Mouse (Mus musculus) skeletal muscle tissue, adult 2 months (tissue): ENCODE measurements at regions not wholly inside any gene's neighbourhood (a gene's known extent, or its start where the extent isn't known, plus 50 kb on each side); places are given as distances from the start of the nearest gene placed in this dataset.

Experiments
- DNase-seq: peaks from one replicate; pipeline ENCODE4 v3.0.0-alpha.2; 2012; ENCODE audit warnings: low read depth, low spot score

DNA sequence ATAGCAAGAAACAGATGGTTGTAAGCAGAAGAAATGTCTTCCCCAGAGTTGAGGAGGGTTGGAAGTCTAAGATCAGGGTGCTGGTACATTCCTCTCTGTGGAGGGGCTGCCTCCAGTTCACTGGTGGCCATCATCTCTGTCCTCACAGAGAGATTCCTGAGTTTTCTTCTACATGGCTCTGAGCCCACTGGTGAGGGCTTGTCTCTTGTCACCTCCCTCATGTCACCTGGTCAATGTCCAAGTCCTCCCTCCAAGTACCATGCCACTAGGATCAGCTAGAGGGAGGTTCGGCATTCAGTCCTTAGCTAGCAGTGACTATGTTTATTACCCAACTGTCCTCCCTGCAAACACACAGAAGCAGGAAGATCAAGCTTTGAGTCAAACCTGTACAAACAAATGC, 258.3 kb downstream of the Tgfb2 start:
- no peak for DNase-seq

DNA sequence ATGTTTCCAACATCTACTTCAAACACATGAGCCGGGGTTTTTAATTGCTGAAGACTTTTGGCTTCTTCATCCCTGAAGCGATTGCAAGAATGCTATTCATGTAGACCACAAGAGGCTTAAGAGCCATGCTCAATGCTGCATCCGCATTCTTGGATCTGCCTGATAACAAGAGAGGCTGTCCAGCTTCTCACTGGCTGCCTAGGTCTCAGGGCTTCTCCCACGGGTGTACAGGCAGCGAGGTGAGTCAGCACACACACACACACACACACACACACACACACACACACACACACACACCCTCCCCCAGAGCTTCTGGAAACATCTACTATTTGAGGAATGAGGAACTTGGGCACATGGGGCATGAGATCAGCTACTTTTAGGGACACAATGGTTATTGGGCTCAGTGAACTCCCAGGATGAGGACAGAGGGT, 261.1 kb downstream of the Tgfb2 start:
- peak; percentile 54 for DNase-seq

DNA sequence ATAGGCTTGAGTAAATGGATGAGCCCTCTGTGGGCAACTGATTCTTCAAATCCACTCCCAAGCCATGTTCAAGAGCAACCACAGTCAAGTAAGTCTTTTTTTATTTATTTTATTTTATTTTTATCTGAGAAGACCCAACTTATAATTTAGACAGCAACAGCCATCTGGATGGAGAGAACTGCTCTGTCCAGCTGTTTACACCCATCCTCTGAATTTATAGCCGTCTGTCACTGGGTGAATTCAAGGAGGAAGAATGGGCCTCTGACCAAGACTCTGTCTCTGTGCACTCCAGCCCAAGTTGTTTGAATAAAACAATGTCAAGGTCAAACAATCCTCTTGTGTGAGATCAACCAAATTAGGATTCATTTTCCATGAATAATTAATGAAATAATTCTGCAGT, 263.6 kb downstream of the Tgfb2 start:
- no peak for DNase-seq

DNA sequence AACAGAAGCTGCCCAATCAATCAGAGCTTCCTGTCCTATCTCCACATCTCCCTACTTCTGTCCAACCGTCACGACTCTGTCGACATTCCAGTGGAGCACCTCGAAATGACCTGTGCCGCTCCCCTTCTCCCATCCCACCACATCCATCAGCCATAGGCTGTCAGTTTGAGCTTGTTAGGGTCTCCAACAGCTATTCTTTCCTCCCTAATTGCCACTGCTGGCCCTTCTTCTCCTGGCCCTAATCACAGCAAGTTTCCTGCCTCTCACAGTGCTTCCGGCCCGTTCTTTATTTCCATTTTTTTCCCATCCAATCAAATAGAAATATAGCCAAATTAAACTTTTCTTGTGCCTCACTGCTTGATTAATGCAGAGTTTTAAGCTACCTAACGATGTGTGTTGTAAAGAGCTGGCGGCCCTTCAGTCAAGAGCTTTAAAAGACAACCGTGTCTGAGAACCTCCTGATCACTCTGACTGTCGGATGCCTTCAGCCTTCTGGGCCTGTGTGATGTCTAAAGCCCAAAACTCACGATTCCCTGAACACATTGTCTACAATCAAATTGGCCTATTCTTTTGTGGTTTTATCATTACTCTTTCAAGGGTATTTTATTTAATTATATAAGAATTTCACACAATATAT, 270.3 kb downstream of the Tgfb2 start:
- DNase-seq = no peak

DNA sequence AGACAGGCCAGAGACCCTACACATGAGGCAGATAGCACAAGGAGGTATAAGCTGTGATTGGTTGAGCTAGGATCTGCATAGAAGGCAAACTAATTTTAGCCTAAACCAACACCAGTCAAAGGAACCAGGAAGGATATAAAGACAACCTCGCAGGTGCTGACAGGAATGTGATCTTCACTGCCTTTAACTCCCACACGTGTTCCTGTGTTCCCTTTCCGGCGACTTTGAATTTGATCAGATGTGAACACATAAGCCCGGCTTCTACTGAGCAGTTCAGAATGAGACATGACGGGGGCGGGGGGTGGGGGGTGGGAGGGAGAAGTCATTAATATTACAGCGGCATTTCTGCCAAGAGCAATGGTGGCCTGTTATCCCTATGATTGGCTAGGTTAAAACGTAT, 271.0 kb downstream of the Tgfb2 start:
- DNase-seq = no peak

DNA sequence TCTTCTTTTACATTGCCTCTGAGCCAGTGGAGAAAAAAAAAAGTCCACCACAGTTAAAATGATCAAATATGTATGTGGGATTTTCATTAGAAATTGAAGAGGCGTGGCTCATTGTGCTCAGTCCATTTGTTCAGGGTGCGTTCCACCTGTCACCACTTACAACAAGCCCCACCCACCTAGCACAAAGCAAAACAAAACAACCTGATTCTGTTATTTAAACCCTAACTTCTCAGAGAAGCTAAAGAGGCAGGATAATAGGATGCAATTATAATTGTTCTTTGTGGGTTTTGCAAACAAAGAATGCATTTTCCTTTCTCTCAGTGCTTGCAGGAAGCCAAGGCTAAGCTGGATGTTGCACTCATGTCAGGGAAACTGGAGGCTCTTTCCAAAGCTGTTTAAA, 271.8 kb downstream of the Tgfb2 start:
- DNase-seq = no peak

DNA sequence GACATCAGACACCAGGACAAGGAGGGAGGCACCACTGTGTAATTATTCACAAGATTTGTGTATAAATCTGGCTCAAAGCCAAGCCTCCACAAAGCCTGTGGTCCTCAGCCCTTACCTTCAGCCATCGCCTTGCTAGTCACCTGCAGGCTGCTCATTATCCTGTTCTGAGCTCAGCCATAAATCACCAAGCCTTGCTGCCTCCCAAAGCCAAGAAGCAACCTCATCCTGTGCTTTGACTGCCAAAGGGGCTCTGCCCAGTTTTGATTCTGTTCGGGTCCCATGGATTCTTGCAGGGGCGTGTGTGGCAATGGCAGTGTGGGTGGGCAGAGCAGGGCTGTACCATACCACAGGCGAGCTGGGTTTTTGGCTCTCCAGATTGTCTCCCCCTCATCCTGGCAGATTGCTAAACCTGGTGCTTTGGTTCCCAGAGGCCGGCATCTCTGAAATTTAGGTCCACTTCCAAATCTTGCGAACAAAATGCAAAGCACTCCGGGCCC, 272.6 kb downstream of the Tgfb2 start:
- DNase-seq = no peak

DNA sequence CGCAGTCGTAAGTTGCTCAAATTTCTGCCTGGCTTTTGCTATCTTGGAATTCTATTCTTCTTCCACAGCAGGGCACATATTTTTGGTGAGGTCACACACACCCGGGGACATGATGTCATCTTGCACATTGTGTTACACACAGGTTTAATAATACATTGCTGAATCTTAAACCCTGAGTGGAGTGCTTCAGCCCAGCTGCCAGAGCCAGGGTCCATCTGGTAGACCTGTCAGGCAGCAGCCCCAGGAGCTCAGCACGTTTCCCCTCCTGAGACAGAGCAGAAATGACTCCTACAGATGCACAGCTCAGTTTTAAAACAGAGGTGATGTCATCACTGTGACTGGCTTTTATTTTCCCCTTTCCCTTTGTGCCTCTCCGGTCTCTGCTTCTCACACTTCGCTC, 280.4 kb downstream of the Tgfb2 start:
- DNase-seq = peak; percentile 15

DNA sequence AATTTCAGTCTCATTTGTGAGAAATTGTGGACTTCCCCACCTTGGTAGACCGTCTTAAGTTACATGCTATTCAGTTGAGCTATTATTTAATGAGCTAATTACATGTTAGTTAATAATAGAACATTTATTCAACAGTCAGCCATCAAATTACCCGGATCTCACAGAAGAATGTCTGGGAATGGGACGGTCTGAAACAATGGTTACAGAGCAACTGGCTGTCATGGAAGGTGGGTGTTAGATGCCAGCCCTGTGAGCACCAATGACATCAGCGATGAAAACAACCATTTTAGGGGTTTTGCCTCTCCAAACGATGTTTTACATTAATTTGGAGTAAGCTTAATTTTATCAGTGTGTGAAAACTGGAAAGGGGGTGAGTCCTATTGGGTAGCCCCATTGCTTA, 281.7 kb downstream of the Tgfb2 start:
- DNase-seq = no peak

DNA sequence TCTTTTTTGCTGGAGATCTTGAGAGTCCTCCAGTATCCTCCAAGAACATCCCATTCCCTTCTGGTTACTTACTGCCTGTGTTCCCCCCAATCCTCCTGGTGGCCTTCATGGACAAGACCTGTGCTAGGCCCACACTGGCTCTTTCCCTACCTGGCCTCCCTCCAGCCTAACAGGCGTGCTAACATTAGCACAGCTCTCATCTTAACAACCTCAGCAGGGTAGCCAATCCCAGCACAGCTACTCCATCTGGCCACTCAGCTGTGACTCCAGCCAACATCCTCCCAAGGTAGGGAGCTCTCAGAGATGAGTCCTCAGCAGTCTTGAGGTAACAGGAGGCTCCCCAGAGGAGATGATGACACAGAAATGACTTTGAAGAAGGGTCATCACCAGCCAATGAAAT, 288.7 kb downstream of the Tgfb2 start:
- DNase-seq = peak; percentile 20

DNA sequence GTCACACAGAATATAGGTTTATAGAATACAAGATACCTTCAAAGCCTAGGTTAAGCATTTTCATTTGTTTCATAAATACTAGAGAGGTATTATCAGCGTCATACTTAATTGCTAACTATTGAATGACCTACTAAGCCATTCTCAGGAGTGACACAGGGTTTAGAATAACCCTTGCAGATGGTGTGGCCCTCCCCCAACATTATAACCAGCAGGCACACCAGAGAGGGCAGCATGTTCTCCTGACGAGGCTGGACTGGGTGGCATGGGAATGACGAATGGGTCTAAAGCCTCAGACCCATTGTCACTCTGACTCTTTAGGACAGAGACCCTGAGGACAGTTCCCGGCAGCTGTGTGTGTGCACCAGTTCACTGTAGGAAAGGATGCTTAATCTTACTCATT, 290.5 kb downstream of the Tgfb2 start:
- no peak for DNase-seq

DNA sequence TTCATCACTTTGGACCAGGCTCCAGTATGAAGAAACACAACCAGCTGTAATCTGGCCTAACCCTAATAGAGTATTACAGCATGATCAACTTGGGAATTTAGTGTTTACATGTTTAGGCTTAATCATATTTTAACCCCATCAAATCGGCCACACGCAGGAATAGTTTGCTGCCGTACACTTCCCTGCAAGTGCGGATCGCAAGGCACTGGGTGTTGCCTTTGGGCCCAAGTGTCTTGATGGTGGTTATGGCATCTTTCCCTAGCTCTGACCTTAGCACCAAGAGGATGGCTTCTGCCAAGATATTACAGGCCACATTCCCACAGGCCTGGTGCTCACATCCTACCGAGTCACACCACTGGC, 291.9 kb downstream of the Tgfb2 start:
- DNase-seq = peak; percentile 82

DNA sequence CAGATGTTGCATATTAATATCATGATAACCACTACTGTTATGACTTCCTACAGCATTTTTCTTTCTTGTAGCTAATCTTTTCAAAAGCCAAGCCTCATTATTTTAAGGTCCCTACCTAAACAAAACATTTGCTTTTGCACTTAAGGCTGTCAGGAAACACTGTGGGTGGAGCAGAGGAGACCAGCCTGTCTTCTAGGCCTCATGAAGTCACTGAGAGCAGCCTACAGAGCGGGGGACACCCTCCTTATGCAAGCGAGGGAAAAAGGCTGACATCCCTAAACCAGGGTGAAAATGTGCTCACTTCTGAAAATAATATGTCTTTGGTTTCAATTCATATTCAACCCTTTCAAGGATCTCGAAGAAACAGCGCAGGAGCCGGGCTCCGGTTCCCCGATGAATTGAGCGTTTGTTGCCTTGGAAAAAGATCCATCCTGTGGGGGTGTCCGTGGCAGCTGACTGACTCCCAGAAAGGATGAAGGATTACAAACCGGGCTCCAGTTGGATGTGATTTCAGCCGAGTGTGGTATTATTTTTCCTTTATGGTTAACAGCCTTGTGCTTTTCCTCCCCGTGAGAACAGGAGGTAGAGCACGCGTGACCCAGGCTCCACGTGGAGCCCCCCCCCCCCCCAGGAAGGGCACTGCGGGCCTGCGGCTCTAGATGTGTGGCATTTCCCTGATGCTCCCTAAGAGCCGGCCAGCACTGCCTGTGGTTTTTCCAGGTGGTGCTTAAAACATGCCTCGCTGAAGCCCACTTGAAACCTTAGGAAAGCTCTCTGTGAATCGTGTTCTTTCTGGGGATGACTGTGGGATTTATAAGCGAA, 292.5 kb downstream of the Tgfb2 start:
- peak; percentile 16 for DNase-seq

DNA sequence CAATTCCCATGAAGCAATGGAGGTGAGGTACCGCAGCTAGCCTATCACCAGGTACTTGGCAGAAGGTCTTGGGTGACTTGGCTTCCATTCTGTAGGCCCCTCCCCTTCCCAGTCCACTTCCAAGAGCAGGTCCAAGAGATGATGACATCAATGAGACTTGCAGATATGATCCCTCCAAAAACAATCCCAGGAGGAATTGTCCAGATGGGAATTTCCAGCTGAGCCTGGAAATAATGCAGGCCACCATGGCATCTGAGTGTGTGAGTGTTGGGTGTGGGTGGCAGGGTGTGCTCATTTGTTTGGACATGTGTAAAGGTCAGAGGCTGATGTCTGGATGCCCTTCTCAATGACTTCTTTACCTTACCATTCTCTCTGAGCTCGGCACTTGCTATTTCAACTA, 293.5 kb downstream of the Tgfb2 start:
- DNase-seq = peak; percentile 19

DNA sequence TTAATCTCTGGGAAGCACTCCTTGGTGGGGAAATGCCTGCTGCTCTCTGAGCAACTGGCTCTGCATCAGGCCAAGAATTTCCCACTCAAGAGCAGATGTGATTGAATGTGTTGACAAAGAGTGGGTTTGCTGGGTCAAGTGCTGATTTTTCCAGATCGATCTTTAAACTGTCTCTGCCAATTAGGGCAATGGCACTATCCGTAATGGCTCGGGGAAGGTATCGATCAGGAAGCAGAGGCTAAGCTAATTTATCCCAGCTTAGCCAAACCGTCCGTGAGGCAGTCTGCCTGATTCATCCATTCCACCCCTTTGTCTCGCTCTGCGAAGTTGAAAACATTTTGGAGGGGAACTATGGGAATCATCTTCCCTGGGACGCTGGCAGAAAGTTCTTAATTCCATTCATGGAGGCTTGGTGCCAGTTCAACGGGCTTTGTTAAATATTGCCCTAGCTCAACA, 291.9 kb upstream of the Lyplal1 start:
- DNase-seq = no peak

DNA sequence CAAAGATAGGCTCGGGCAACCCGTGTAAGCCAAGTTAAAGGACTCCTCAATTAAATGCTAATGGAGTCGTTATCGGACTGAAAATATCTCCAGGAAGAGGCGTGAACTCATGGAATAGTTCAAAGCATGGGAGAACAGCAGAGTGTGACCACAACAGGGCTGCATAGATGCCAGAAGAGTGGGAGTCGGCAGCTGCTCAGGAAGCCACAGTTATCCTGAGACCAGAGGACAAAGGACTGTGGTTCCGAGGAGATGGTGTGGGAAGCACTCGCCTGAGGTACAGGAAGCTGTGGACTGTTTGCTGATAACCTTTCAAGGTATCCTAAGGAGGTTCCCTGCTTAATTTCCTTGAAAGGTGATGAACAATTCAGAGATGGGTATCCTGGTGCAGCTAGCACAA, 290.5 kb upstream of the Lyplal1 start:
- no peak for DNase-seq

DNA sequence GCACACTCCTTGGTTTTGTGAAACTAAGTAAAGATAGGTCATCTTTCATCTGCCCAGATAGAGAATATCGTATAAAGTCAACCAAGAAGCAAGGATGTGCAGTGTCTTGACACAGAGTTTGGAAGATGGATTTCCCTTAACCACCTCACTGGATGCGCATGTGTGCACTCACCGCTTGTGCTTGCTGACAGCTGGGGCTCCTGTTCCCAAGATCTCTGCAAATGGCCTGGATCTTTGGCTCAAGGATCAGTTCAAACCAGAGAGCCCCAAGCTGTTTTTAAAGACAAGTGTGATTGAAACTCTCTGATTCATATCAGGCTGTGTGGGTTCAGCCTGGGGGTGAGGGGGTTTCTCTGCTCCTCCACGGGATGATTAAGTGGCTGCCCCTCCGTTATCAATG, 288.6 kb upstream of the Lyplal1 start:
- no peak for DNase-seq

DNA sequence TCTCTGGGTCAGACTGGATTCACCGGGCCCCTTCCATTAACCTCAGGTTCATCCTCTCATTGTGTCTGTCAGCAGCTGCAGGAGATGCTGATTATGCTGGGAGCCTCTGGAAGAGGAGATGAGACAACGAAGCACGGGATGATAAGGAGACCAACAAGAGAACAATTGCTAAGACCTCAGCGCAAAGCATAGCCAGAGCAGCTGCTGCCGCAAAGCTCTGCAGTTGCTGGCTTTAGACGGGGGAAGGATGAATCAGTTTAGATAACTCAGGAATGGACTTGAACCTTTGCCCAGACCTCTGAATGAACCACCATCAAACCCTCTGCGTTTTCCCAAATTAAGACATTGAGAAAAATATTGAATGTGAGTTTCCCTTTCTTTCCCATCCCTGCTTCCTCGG, 282.7 kb upstream of the Lyplal1 start:
- peak; percentile 62 for DNase-seq

DNA sequence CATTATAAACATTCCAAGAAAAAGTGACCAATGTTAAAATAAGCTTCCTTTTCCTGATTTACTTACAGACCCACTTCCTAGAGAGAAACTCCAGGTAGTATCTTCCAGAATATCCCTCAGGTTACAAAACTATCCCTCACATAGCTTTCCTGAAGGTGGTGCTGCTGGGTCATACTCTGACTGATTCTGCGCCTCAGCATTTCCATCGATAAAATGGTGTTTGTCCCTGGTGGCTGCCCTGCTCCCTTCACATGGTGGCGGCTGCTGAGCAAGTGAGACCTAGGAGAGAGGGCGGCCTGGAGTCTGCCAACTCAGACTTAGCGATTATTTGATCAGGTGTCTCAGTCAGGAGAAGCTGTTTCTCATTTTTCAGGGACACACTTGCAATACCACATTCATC, 275.9 kb upstream of the Lyplal1 start:
- peak; percentile 38 for DNase-seq

DNA sequence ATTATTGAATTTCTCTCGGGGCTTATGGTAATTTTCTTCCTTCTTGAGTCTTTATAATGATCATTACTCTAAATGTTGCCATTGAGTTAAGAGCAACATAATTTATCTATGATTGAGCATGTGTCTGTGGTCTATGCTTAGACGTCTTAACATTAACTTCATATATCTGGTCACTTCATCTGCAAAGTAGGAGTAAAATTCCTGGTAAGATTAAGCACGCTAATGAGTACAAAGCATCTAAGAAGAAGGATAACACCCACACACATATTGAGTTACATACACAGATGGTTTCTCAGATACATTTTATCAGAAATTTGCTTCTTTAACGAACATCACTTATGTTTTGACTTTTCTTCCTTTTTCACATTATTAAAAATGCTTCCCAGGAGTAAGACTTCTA, 267.3 kb upstream of the Lyplal1 start:
- no peak for DNase-seq

DNA sequence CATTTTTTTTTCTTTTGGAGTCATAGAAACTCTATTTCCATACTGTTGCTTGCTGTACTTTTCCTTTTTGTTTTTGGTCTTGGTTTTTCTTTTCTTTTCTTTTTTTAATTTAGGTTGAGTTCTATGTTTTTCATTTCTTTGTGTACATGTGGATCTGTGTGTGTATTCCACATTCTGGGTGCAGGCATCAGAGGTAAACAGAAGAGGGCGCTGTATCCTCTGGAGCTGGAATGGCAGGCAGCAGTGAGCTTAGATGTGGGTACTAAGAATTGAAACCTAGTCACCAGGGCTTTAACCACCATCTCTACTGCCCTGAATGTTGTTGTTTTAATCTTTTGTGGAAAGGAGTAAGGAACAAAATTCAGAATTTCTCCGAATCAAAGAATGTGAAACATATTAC, 266.3 kb upstream of the Lyplal1 start:
- no peak for DNase-seq

DNA sequence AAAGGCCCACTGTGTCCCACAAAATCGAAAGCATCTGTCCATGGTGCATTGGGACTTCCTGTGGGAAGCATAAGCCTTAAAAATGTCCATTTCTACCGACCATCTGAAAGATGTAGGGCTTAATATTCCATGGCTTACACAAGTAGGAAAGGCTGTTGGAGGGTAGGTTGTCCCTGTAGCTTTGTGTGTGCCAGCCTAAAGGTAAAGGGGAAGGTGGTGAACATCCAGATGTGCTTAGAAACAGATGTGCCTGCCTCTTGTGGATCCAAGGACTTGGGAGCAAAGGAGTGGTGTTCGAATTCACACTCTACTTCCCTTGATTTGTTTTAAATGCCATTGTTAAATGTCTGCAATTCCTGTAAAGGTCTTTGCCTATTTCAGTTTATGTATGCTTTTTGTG, 265.9 kb upstream of the Lyplal1 start:
- DNase-seq = no peak
